Mouse (Mus musculus): ENCODE measurements around the gene AL607142.1. TPM values are rescaled to one million over a fixed set of nuclear protein-coding genes. Genes with fewer than 3 reads are reported as not detected.

The AL607142.1 gene
- polyA plus RNA-seq, 1 experiment from 2014 or later, result not detected

- no peaks in the 10 kb centered on the region for H3K27me3 ChIP-seq (ENCODE audit: control insufficient read depth, insufficient read depth, low read length)
- no peak for ATAC-seq (ENCODE audit: insufficient number of reproducible peaks, insufficient read depth, low FRiP score, low read depth)
Observed at GRCm38 (mm10) chr4:120142905-120143304, 78.1 kb downstream of the AL607142.1 start.

More at GRCm38 (mm10) chr4:120142905-120143304, 78.1 kb downstream of the AL607142.1 start:
- Histone ChIP-seq H3K4me3 (ENCODE audit: low read depth, low read length) (no peak overlapping the region), H3K9ac (replicated peaks; ENCODE audit: low read depth, low read length) (no peak overlapping the region), H3K36me3 (ENCODE audit: control insufficient read depth, insufficient read depth, low read length) (no peaks in the 10 kb centered on the region), H3K27ac (ENCODE audit: low read length) (no peak overlapping the region), H3K4me2 (replicated peaks; ENCODE audit: low read depth, low read length) (no peak overlapping the region), H3K9me3 (ENCODE audit: control insufficient read depth, low read depth, low read length) (no peaks in the 10 kb centered on the region), H3K4me1 (ENCODE audit: control insufficient read depth, insufficient read depth, low read length) (no peaks in the 10 kb centered on the region)
- WGBS, result 79% methylated on average over 9 of the region's 9 CpGs

Other genes starting within 250 kb of the AL607142.1 start
- 3.0 and 3.9 TPM in 2 replicates for gene Edn2, start 96.2 kb downstream of the AL607142.1 start, polyA plus RNA-seq (2014; fragmentation: Nextera tagmentation; extraction: Ambion mirVana)
- 0.12 and 0.38 TPM in 2 replicates for gene Foxo6, start 222.4 kb downstream of the AL607142.1 start, polyA plus RNA-seq (2014; fragmentation: Nextera tagmentation; extraction: Ambion mirVana)